Mouse (Mus musculus) kidney, embryonic 15.5 days (tissue): ENCODE measurements at regions not wholly inside any gene's neighbourhood (a gene's known extent, or its start where the extent isn't known, plus 50 kb on each side); places are given as distances from the start of the nearest gene placed in this dataset.
A peak's percentile ranks its signal among the peaks of the same experiment; 100 is the strongest.

Experiments
- ATAC-seq: fragments of 200-750 bp; cut with Nextera tagmentation; replicated peaks from 2 replicates; pipeline ENCODE4 v1.8.0; 2017; ENCODE audit warnings: moderate TSS enrichment; ENCODE audit not compliant: low FRiP score
- H3K27ac ChIP-seq: fragments of 300-500 bp; sonication (generic); 2 replicates; pipeline ENCODE4 v1.5.1; 2015; ENCODE audit warnings: mild to moderate bottlenecking, inconsistent platforms
- H3K27me3 ChIP-seq: fragments of 300-500 bp; sonication (generic); 2 replicates; pipeline ENCODE4 v1.6.1; 2015; ENCODE audit warnings: inconsistent platforms
- H3K36me3 ChIP-seq: fragments of 300-500 bp; sonication (generic); 2 replicates; pipeline ENCODE4 v1.6.1; 2015; ENCODE audit warnings: inconsistent platforms
- H3K4me1 ChIP-seq: fragments of 300-500 bp; sonication (generic); 2 replicates; pipeline ENCODE4 v1.6.1; 2015; ENCODE audit warnings: inconsistent platforms
- H3K4me2 ChIP-seq: fragments of 300-500 bp; sonication (generic); 2 replicates; pipeline ENCODE4 v1.6.1; 2015; ENCODE audit warnings: moderate library complexity, mild to moderate bottlenecking, inconsistent platforms
- H3K4me3 ChIP-seq: fragments of 300-500 bp; sonication (generic); replicated peaks from 2 replicates; pipeline ENCODE4 v1.5.1; 2015; ENCODE audit warnings: mild to moderate bottlenecking, inconsistent platforms
- H3K9ac ChIP-seq: fragments of 300-500 bp; sonication (generic); 2 replicates; pipeline ENCODE4 v1.6.1; 2015; ENCODE audit warnings: mild to moderate bottlenecking, inconsistent platforms
- H3K9me3 ChIP-seq: fragments of 300-500 bp; sonication (generic); replicated peaks from 2 replicates; pipeline ENCODE4 v1.6.1; 2016; ENCODE audit warnings: inconsistent platforms
- WGBS: fragments of 180-500 bp; shearing (Covaris S2); methylation state at CpG from one replicate; pipeline ENCODE4 v1.1.7; 2015; ENCODE audit warnings: mixed read lengths; 5-methylcytosine and 5-hydroxymethylcytosine counted together

DNA sequence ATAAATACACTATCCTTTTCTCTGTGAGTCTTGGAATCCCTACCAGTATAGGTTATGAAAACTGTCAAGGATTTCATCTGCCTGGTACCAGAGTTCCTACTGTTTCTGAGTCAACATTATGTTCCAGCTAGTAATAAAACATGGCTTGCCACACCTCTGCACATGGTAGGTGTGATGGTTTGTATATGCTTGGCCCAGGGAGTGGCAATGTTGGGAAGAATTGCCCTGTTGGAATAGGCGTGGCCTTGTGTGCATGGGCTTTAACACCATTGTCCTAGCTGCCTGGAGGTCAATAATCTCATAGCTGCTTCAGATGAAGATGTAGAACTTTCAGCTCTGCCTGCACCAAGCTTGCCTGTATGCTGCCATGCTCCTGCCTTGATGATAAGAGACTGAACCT is 732.6 kb downstream of the Inhba start:
- Histone ChIP-seq H3K4me1 (no peaks in the 10 kb centered on the region), H3K27ac (no peak overlapping the region), H3K9me3 (no peaks in the 10 kb centered on the region), H3K27me3 (no peaks in the 10 kb centered on the region), H3K9ac (no peak overlapping the region), H3K4me3 (no peak overlapping the region), H3K36me3 (no peaks in the 10 kb centered on the region), H3K4me2 (no peak overlapping the region)
- WGBS, result 90% methylated on average over 1 of the region's 1 CpGs
- ATAC-seq, result no peak

DNA sequence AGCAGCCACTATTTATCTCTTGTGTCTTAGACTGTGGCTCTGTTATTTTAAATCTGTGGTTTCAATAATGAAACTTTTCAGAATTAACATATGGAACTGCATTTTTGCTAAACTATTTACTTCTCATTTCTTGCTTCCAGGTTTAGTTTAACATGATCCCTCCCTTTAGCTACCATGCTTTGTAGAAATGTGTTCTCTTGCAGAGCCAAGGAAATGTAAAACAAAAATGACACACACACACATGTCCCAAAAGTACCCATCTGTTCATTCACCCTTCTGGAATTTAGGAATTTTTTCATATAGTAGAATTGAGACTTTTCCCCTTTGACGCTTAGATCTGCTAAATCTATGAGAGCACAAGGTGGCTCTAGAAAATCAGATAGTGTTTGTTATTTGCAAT is 734.0 kb downstream of the Inhba start:
- H3K27ac ChIP-seq, result no peak overlapping the region
- no peak overlapping the region for H3K4me3 ChIP-seq
- H3K9me3 ChIP-seq, result no peaks in the 10 kb centered on the region
- no peak for ATAC-seq
- no peaks in the 10 kb centered on the region for H3K27me3 ChIP-seq
- H3K4me1 ChIP-seq, result no peaks in the 10 kb centered on the region
- H3K36me3 ChIP-seq, result no peaks in the 10 kb centered on the region
- H3K4me2 ChIP-seq, result no peak overlapping the region
- 90% methylated on average over 1 of the region's 1 CpGs for WGBS
- no peak overlapping the region for H3K9ac ChIP-seq

DNA sequence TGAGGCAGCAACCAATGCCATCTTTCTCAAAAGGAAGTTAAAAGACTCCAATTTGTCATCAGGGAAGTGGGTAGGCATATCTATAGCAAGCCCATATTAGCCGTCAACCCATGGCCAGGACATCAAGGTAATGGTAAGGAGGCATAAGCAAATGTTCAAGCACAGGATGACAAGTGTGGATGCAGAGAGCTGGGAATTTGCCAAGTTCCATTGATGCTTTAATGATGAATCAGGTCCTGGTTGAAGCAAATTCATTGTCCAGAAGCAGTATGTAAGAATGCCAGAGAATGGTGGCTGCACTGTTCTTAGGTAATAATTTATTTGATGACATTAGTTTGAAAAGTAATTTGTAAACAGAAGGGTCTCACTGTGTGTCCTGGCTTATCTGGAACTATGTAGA is 734.8 kb downstream of the Inhba start:
- Histone ChIP-seq H3K4me3 (no peak overlapping the region), H3K27ac (no peak overlapping the region), H3K4me1 (no peaks in the 10 kb centered on the region), H3K4me2 (no peak overlapping the region), H3K9ac (no peak overlapping the region), H3K9me3 (no peaks in the 10 kb centered on the region), H3K27me3 (no peaks in the 10 kb centered on the region), H3K36me3 (no peaks in the 10 kb centered on the region)
- no peak for ATAC-seq
- 93% methylated on average over 1 of the region's 1 CpGs for WGBS

DNA sequence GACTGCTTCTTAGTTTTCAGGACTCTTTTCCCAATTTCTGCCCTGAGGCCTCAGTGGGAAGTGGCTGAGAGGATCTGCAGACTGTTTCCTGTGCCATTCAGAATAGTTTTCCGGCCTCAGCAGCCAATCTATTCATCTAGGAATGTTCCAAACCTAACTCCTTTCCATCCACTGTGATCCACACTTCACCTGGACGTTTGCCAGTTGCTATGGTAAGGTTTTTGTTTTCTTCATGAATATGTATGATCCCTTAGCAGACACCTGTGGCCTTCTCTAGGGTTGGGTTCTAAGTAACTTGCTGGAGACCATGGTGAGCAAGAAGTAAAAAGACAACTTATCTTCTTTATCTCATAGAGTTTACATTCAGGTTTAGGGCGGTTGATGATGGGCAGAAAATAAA is 744.6 kb downstream of the Inhba start:
- Histone ChIP-seq H3K27ac (no peak overlapping the region), H3K27me3 (no peaks in the 10 kb centered on the region), H3K9ac (no peak overlapping the region), H3K4me1 (no peaks in the 10 kb centered on the region), H3K4me2 (no peak overlapping the region), H3K9me3 (no peaks in the 10 kb centered on the region), H3K36me3 (no peaks in the 10 kb centered on the region), H3K4me3 (no peak overlapping the region)
- no peak for ATAC-seq
- 65% methylated on average over 3 of the region's 3 CpGs for WGBS

DNA sequence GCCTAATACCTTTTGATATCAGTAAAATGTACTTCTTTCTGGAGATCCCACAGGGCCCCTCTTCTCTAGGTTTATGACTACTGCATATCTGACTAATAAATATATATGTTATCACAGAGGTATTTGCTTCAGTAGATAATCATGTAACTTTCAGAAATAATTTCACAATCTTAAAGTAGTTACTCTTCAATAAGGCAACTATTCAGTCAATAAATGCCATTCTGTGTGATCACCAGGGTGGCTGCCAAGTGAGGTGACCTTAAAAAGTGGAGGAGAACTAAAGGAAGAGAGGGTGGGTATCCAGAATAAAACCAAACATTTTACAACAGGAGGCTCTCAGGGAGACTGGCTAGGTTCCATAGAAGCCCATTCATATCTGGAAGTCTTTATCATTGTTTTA is 748.4 kb downstream of the Inhba start:
- no peak overlapping the region for H3K4me3 ChIP-seq
- H3K4me1 ChIP-seq, result no peaks in the 10 kb centered on the region
- no peak overlapping the region for H3K4me2 ChIP-seq
- H3K27ac ChIP-seq, result no peak overlapping the region
- no peaks in the 10 kb centered on the region for H3K9me3 ChIP-seq
- H3K27me3 ChIP-seq, result no peaks in the 10 kb centered on the region
- H3K9ac ChIP-seq, result no peak overlapping the region
- ATAC-seq, result no peak
- no peaks in the 10 kb centered on the region for H3K36me3 ChIP-seq

DNA sequence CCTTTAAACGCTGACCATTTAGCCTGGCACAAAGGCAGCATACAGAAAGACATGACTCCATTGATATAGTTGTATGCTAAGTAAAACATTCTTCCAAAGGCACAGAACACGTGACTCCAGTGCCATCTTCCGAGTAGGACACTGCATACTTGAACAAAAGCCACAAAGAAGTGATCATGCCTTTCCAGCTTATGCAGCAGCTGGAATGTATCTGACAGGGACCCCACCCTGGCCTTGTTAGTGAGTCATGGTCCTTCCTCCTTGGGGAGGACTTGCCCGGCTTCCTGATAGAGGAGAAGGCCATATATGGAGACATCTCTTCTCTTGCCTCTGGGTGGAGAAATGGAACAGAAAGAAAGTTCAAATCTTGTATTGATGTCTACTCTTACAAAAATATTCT is 749.8 kb downstream of the Inhba start:
- Histone ChIP-seq H3K27ac (no peak overlapping the region), H3K36me3 (no peaks in the 10 kb centered on the region), H3K27me3 (no peaks in the 10 kb centered on the region), H3K9ac (no peak overlapping the region), H3K4me1 (no peaks in the 10 kb centered on the region), H3K9me3 (no peaks in the 10 kb centered on the region), H3K4me3 (no peak overlapping the region), H3K4me2 (no peak overlapping the region)
- peak; percentile 73; the same call in 1 of the 2 replicates for ATAC-seq
- 61% methylated on average over 4 of the region's 4 CpGs for WGBS

DNA sequence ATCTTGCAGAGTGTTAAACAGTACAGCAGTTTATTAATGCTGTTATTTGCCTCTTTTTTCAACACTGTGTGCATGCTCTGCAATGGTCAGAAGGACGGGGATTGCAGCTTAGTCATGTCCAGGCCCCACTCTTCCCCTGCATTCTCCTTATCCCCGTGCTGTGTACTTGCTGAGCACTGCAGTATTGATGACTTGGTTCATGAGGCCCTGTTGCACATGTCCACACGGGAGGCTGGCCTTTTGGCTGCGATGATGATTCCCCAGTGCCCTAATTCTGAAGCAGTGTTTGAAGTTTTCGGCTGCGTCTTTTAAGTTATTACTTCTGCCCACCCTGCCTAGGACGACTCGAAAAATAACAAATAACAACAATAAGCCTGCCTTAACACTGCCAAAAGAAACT is 750.7 kb downstream of the Inhba start:
- WGBS, result 81% methylated on average over 8 of the region's 8 CpGs
- Histone ChIP-seq H3K4me1 (no peaks in the 10 kb centered on the region), H3K9me3 (no peaks in the 10 kb centered on the region), H3K36me3 (no peaks in the 10 kb centered on the region), H3K9ac (no peak overlapping the region), H3K4me3 (no peak overlapping the region), H3K27ac (no peak overlapping the region), H3K4me2 (no peak overlapping the region), H3K27me3 (no peaks in the 10 kb centered on the region)
- no peak for ATAC-seq

DNA sequence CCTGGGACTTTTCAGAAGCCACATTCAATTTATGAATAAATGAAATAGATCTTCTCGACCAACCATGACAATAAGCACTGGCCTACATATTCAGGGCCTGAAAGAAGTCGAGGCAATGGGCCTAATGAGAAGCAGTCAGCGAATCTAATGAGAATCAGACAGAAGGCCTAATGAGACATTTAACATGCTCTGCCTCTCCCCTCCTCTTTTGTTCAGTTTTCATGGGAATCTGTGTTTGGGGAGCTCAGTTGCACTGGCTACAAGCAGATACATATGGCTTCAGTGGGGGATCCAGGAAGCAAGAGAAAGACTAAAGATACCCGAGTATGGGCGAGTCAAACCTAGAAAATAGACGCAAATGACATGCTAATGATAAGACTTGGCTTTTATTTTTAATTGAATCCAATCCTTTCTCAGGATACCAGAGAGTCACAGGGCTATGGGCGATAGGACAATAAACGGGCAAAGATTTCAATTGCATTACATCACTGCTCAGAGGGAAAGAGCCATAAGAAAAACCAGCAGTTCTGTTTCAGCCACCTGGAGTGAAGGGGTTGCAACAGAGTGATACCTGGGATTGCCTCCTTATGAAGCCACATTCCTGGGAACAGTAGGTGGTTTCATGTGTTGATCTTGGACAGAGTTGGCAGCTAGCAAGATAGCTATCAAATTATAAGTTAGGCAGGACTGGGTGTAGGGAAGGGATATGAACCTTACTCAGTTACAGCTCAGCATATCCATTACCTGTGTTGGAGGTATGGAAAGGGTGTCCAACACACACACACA is 751.3 kb downstream of the Inhba start:
- no peaks in the 10 kb centered on the region for H3K4me1 ChIP-seq
- no peak overlapping the region for H3K9ac ChIP-seq
- H3K9me3 ChIP-seq, result no peaks in the 10 kb centered on the region
- ATAC-seq, result no peak
- no peaks in the 10 kb centered on the region for H3K27me3 ChIP-seq
- no peak overlapping the region for H3K4me3 ChIP-seq
- no peak overlapping the region for H3K27ac ChIP-seq
- no peak overlapping the region for H3K4me2 ChIP-seq
- H3K36me3 ChIP-seq, result no peaks in the 10 kb centered on the region
- 86% methylated on average over 8 of the region's 8 CpGs for WGBS

DNA sequence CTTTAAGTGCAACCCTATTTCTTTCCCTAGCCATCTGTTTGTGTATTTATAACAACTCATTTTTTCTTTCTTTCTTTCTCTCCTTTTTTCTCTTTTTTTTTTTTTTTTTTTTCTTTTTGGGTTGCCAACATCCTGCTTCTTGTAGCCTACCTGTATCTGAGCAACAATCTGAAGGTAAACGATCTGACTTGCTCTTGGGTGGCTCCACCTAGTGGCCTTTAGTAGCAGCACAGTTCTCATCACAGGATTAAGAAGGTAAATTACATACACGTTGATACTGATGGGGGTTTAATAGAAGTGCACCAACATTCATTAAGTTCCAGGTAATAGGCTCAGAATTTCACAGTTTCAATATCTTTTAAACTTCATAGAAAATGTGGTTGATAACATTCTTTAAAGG is 752.1 kb downstream of the Inhba start:
- Histone ChIP-seq H3K27me3 (no peaks in the 10 kb centered on the region), H3K9ac (no peak overlapping the region)

DNA sequence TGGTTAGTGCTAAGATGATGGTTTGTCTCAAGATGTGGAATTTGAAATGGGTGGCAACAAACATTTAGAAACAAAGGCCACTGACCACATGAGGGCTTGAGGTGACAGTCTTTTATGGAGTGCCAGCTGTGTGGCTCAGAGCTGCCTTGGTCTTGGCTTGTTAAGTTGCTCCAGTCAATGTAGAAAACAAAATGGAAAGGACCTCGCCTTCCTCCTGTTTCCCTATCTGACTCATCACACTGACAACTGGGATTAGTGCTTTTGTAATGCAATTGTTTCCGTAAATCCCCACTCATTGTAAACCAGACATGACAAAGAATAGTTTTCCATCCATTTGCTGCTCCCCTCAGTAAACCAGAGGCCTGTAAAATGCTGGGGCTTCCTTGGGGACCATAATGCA is 757.8 kb downstream of the Inhba start:
- no peaks in the 10 kb centered on the region for H3K9me3 ChIP-seq
- no peak overlapping the region for H3K9ac ChIP-seq
- no peaks in the 10 kb centered on the region for H3K27me3 ChIP-seq
- ATAC-seq, result no peak
- no peaks in the 10 kb centered on the region for H3K36me3 ChIP-seq
- no peak overlapping the region for H3K27ac ChIP-seq
- WGBS, result 49% methylated on average over 2 of the region's 2 CpGs
- no peaks in the 10 kb centered on the region for H3K4me1 ChIP-seq
- no peak overlapping the region for H3K4me2 ChIP-seq
- no peak overlapping the region for H3K4me3 ChIP-seq

More for the DNA sequence above, 752.1 kb downstream of the Inhba start:
- Histone ChIP-seq H3K36me3 (no peaks in the 10 kb centered on the region), H3K9me3 (no peaks in the 10 kb centered on the region), H3K4me1 (no peaks in the 10 kb centered on the region), H3K4me3 (no peak overlapping the region), H3K27ac (no peak overlapping the region), H3K4me2 (no peak overlapping the region)
- no peak for ATAC-seq
- WGBS, result 4% methylated on average over 2 of the region's 2 CpGs

DNA sequence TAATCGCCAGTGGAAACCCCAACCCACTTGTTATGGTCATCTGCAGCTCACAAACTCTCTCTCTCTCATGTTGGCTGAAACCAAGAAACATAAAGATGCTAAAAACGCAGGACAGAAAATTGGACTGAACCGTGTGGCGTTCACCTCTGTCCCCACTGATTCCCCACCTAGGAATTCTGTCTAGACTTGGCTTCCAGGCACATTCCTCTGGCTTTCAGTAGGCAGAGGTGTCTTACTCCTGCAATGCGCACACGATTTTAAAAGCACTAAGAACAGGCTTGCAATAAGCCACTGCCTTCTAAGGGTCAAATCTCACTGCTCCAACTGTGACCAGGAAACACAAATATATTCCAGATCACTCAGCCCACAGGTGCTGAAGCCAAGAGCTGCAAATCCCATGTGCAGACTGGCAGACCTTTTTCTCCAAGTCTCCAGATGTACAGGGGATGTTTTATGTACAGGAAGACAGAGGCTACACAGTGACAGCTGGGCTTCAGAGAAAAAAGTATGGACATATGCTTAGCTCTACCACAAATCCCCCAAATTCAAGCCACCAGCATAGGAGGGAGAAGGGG is 758.3 kb downstream of the Inhba start:
- no peaks in the 10 kb centered on the region for H3K27me3 ChIP-seq
- H3K27ac ChIP-seq, result no peak overlapping the region
- no peaks in the 10 kb centered on the region for H3K9me3 ChIP-seq
- 66% methylated on average over 6 of the region's 6 CpGs for WGBS
- no peaks in the 10 kb centered on the region for H3K4me1 ChIP-seq
- no peak for ATAC-seq
- H3K4me3 ChIP-seq, result no peak overlapping the region
- H3K36me3 ChIP-seq, result no peaks in the 10 kb centered on the region
- no peak overlapping the region for H3K9ac ChIP-seq
- no peak overlapping the region for H3K4me2 ChIP-seq

DNA sequence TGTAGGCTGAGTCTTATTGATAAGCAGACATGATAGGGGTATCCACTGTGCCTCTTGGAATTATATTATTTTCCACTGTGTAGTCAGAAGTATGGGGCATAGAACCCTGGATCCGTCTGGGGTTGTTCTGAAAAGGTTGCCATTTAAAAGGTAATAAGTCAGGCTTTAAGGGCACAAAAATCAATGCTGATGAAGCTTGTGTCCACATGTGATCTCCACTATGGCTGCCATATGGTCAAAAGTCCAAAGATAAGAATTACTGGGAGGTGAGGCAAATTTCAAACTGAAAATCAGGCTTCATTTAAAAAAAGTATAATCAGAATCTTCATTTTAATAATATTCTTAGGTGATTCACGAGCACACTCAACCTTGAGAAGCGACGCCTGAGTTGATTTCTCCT is 760.2 kb downstream of the Inhba start:
- 92% methylated on average over 4 of the region's 4 CpGs for WGBS
- Histone ChIP-seq H3K9me3 (no peaks in the 10 kb centered on the region), H3K27me3 (no peaks in the 10 kb centered on the region), H3K4me1 (no peaks in the 10 kb centered on the region), H3K27ac (no peak overlapping the region), H3K36me3 (no peaks in the 10 kb centered on the region), H3K4me3 (no peak overlapping the region), H3K9ac (no peak overlapping the region), H3K4me2 (no peak overlapping the region)
- no peak for ATAC-seq

DNA sequence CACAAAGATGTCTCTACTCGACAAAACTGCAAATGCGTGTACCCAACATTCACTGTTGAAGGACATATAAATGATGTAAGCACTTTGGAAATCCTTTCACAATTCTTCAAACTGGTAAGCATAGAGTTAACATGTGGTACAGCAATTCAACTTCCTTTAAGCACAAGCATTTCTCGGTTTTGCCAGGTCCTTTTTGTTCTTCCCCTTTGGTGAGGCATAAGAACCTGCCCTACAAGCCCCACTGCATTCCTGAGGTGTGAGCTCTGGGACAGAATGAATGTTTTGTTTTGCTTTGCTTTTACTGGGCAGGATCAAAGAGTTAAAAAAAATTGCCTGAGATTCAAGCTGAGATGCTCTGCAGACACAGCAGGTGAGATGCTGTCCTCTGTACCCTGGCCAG is 793.9 kb downstream of the Inhba start:
- Histone ChIP-seq H3K36me3 (no peaks in the 10 kb centered on the region), H3K27ac (no peak overlapping the region), H3K4me3 (no peak overlapping the region), H3K27me3 (no peaks in the 10 kb centered on the region), H3K9me3 (no peaks in the 10 kb centered on the region), H3K9ac (no peak overlapping the region), H3K4me1 (no peaks in the 10 kb centered on the region), H3K4me2 (no peak overlapping the region)
- ATAC-seq, result peak; percentile 62; the same call in 1 of the 2 replicates
- WGBS, result 57% methylated on average over 3 of the region's 3 CpGs
